Mouse (Mus musculus) E14TG2a.4 (cell line): ENCODE measurements around the gene Serpina6.

ENCODE experiments used
- CTCF ChIP-seq: conservative IDR thresholded peaks from 2 replicates; pipeline ENCODE4 v1.5.1; 2014; ENCODE audit warnings: low read length
- NANOG ChIP-seq: IDR thresholded peaks from 2 replicates; pipeline ENCODE4 v1.6.1; 2014; ENCODE audit warnings: borderline replicate concordance, low read length, mixed read lengths
- POU5F1 ChIP-seq: IDR thresholded peaks from 2 replicates; pipeline ENCODE4 v1.6.1; 2014; ENCODE audit warnings: low read length, borderline replicate concordance

- TF ChIP-seq CTCF (no peak), NANOG (no peak), POU5F1 (no peak)
Measured at GRCm38 (mm10) chr12:103615141-103615540, 41.9 kb downstream of the Serpina6 start.
